Mouse (Mus musculus): ENCODE measurements around the gene Gp1ba. TPM values are rescaled to one million over a fixed set of nuclear protein-coding genes. Genes with fewer than 3 reads are reported as not detected.

The Gp1ba gene
- total RNA-seq, 2 experiments from 2014 or later = 0.85 to 10.4 TPM

DNA sequence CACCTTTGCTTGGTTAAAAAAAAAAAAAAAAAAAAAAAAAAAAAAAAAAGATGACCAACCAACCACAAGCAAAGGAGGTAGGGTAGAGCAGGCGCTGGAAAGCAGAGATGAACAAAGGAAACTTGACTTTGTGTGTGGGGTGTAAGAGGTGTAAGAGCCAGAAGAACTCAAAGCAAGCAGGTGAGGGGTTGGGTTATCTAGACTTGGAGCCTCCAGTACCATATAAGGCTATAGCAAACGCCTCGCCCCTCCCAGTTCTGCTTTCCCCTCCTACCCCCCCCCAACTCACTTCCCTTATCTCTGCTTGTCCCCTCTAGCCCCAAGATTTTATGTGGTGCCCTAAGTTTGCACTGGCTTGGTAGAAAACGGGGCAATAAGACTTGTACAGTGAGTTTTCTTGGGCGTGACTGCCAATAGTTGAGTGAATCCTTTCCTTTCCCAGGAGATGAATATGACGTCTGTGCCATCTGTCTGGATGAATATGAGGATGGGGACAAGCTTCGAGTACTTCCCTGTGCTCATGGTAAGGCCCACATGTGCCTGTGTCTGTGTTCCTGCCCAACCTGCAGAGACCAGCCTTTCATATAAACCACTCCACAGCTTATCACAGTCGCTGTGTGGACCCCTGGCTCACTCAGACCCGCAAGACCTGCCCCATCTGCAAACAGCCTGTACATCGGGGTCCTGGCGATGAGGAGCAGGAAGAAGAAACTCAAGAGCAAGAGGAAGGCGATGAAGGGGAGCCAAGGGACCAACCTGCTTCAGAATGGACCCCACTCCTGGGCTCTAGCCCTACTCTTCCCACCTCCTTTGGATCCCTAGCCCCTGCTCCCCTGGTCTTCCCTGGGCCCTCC is 11.6 kb downstream of the Gp1ba start:
- ATAC-seq (replicated peaks; ENCODE audit: low FRiP score, low TSS enrichment, poor library complexity, severe bottlenecking) = no peak

DNA sequence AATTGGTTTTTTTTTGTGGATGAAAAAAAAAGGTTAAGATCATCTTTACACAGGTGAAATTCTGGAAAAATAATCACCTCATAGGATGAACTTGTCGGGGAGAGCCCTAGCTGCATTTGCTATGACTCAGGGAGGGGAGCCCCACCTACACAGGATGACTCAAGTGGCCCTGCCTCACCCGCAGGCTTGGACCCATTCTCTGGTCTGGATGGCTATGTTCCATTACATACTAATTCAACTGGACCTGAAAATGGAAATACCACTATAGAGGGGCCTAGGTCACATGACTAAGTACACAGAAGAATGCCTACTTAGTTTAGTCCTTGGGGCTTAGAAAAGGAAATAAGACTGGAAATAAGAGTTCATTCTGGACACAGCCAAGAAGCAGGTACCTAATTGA is 12.5 kb downstream of the Gp1ba start:
- ATAC-seq (replicated peaks; ENCODE audit: low FRiP score, low TSS enrichment, poor library complexity, severe bottlenecking) = no peak

DNA sequence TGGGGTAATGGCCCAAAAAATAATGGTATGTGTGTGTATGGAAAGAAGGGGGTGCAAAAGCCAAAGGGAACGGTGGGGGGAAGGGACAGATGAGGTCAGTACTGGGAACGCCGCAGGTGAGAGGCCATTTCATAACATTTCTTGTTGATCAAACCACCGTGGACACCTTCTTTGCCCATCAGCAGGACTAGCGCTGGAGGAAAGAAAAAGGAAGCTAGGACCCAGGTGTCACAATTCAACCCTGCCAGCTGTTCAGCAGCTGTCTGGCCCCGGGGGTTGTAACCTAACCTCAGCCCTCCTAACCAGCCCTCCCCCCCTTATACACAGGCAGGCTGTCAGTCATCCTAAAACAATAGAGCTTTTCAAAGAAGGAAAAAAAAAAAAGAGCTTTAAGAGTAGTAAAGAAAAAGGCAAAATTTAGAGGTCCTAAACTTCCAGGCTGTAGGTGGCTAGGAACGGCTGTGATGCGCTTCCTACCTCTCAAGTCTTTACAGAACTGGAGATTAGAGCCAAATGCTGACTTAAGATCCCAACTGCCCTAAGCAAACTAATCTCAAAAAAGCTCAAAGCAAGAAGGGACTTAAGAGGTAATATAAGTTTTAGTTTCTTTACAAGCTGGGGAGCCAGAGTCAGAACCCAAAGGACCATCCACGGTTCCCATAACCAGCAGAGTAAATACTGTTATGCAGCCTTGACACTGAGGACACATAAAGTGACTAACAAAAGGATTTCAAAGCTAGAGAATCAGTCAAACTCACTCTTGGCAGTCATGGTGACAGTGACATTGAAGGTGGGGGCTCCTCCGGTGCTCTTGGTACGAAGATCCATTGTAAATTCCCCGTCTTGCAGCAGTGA is 13.3 kb downstream of the Gp1ba start:
- ATAC-seq (replicated peaks; ENCODE audit: low FRiP score, low TSS enrichment, poor library complexity, severe bottlenecking) = no peak

DNA sequence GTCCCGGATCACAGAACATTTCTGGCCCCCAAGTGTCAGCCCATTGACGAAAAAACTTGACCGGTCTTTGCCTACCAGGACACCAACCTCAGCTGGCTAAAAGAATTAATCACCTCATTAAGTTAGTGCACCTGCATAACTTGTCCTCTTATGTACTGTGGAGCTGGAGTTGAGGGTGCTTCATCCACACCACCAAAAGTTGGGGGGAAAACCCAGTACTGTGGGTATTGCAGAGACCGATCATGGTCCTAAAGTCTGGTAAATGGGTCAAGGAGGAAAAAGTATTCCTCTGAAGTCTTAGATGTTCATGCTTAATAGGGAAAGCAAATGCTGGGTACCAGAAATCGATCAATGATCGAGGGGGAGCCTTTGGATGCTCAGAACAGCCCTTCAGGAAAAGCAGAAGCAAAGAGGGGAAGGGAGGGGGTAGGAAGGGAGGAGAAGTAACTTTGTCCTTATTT is 14.0 kb downstream of the Gp1ba start:
- ATAC-seq (replicated peaks; ENCODE audit: low FRiP score, low TSS enrichment, poor library complexity, severe bottlenecking) = no peak

DNA sequence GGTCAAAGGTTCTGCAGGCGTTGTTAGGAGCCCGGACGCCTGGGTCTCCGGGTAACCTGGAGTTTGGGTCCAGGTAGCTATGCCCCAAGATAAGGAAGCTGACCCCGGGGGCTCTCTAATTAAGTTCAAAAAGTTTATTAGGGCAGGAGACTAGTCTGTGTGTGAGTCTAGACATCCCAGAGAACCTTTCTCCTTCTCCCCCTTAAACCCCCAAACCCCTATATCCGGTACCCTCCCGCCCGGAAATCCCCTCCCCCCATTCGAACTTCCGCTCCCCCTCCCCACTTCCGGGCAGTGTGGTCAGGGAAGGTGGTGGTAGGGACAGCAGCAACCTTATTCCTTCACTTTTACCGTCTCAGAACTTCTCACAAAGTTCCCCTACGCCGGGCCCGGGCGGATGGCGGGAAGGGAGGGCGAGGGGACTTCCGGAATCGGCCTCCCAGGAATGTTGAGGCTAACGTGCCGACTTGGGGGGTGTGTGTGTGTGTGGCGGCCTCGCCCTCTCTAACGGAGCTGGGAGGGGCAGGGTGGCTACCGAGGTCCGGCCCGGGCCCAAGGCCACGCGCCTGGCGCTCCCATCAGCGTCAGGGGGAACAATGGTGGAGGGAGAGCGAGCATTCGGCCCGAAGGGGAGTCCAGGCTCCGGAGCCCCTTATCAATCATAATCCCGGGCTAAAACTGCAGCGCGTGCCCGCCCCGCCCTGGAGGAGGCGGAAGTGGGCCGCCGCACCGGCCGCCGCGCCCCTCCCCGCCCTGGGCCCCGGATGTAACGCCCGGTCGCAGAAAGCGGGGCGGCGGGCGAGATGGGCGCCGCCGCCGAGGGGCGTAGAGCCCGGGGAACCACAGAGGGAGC is 14.6 kb downstream of the Gp1ba start:
- 0 out of 2 replicates have a peak, but pooled peaks have one; percentile 8 for ATAC-seq (replicated peaks; ENCODE audit: low FRiP score, low TSS enrichment, poor library complexity, severe bottlenecking)

DNA sequence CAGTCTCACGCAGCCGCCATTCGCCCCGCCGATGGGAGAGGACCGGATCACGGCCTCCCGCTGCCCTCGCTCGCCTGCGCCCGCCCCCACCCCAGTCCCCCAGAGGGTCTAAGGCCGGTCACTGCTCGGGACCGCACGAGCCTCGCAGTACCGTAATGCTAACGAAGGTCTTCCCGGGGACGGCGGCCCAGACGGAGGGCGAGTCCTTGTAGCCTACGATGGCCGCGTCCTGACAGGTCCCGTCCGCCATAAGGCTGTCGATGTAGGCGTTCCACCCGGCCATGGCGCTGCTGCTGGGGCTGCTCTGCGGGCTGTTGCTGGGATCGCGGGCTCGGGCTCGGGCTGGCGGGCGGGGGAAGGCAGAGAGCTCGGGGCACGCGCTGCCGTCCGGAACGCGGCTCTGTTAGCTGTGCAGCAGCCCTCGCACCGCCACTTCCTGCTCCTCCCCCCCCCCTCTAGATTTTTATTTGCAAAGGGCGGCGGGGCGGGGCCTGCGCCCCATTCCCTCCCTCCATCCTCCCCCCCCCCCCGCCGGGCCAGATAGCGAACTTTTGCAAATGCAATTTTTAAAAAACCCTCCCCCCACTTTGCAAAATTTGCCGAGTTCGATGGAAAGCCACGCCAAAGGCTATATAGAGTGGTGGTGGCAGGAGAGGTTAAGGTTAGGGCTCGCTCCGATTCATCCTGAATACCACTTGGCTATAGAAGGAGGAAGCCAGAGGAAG is 15.4 kb downstream of the Gp1ba start, which contains the start of gene Pfn1:
TSS of gene Pfn1 (minus strand) at position 447 of the 725 bp plus-strand sequence.
- ATAC-seq (replicated peaks; ENCODE audit: low FRiP score, low TSS enrichment, poor library complexity, severe bottlenecking) = peak; percentile 47

DNA sequence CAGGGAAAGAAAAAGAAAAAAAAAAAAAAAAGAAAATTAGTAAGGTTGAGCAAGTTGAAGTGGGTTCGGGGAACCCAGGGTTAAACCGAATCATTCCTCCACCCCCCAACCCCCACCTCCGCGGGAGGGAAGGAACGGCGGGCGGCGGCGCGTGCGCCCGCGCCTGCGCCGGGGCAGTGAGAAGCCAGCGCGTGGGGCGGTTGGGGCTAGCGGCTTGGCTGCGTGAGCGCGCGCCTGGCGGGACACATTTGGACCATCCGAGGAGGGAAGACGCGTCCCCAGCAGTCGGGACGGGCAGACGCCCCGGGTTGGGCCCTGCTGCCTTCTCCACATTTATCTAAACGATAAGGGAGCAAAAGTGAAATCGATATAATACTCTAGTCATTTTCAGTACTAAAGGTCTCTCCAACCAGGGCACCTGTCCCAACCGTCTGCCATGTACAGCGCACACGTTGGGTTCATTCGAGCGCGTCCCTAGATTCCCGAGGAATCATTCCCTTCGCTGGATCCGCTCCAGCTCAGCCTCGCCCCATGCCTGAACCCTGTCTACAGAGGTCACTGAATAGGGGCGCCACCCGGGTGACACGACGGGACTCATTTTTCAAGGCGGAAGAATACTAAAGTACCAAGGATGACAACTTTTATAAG is 16.1 kb downstream of the Gp1ba start:
- peak; percentile 33 for ATAC-seq (replicated peaks; ENCODE audit: low FRiP score, low TSS enrichment, poor library complexity, severe bottlenecking)

DNA sequence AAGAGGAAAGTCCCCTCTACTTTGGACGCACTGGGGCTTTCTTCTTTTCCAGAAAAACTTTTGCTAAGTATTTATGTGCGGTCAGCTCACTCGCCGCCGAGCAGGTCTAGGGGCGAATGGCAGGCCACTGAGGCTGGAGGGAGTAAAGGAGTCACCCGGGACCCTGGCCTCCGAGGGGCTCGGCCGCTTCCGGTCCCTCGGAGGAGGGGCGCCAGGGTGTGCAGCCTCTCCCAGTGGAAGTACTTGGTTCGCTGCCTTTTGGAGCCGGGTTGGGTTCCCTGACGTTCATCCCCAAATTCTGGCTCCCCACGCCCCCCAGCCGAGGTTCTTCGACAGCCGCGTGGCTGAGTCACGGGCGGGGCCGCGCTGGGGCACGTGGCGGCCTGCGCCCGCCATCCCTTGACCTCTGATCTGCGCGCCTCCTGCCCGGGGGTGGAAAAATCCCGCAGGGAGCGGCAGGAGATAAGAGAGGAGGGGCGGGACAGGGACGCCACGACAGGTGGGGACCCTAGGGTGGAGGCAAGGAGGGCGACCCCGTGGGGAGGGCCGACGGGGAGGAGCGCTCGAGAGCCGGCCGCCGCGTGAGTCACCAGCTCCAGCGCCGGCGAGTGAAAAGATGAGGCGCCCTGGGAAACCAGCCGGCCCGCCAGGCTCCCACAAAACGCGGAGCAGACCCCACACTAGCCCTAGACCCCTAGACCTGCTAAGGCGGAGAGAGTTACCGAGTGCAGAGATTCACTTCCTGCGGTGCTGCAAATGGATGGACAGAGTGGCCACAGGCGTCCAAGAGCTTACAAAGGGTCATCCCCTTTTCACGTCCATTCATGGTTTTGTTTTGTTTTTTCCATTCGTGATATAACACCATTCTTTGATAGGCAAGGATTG is 16.9 kb downstream of the Gp1ba start:
- ATAC-seq (replicated peaks; ENCODE audit: low FRiP score, low TSS enrichment, poor library complexity, severe bottlenecking) = no peak

DNA sequence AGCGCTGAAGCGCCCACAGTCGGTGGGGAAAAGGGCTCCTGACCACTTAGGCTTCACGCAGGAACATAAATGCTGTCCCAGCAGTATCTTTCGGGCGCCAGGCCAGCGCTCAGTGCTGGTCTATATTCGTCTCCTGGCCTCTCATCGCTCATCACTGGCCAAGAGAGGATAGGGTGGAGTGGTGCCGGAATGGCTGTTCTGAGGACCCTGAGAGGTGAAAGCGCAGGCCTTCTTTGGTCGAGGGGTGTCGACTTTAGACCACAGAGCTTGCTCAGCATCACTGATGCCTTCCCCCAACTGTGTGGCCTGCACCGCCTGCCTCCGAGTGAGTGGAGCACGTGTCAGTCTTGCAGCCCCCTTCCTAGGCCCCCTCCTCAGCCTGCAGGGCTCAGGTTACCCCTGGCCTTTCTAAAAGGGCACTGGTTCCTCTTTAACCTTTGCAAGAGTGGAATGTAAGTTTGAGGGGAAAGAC is 17.6 kb downstream of the Gp1ba start:
- ATAC-seq (replicated peaks; ENCODE audit: low FRiP score, low TSS enrichment, poor library complexity, severe bottlenecking) = no peak

DNA sequence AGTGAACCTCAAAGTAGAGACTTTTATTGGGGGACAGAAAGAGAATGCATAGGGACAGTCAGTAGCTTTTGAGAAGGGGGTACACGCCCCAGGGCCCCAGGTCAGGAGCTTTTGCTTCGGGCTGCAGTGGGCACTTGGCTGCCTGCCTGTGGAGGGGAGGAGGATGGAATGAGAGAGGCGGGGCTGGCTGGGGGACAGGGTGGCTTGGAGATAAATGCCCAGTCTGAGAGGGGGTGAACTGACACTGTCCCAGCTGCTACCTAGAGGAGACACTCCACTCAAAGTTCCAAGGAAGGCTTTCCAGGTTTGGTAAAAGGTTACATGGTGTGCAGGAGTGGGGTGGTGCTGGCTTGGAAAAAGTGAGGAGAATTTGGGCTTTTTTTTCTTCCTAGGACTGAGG is 18.0 kb downstream of the Gp1ba start, which contains the start of gene Eno3:
TSS of gene Eno3 (plus strand) at position 239 of the 400 bp plus-strand sequence.
- no peak for ATAC-seq (replicated peaks; ENCODE audit: low FRiP score, low TSS enrichment, poor library complexity, severe bottlenecking)

DNA sequence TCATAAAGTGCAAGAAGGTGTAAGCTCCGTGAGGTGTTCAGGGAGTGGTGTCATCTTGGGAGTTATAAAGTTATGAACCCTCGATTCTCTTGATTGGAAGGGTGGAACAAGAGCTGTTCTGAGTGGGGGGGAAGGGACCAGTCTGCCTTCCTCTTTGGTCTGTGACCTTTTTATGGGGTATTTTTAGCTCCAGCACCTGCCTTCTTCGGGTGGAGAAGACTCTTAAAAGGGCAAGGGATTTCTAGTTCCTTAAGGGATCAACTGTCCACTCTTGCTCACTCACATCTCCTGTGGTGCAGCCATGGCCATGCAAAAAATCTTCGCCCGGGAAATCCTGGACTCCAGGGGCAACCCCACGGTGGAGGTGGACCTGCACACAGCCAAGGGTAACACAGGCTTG is 18.7 kb downstream of the Gp1ba start:
- ATAC-seq (replicated peaks; ENCODE audit: low FRiP score, low TSS enrichment, poor library complexity, severe bottlenecking) = no peak

DNA sequence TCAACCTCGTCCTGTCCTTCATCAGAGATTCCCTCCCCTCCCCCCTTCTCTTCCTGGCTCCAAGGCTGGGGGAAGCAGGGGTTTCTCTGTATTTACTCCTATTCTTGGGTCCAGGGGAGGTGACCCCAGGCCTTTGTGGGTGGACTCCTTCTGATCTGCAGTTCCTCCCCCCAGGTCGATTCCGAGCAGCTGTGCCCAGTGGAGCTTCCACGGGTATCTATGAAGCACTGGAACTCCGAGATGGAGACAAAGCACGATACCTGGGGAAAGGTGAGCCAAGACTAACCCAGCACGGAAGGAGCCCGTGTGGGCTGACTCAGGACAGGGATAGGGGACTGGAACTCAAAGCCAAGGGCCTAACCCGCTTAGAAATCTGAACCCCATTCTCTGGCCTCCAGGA is 19.1 kb downstream of the Gp1ba start:
- no peak for ATAC-seq (replicated peaks; ENCODE audit: low FRiP score, low TSS enrichment, poor library complexity, severe bottlenecking)

DNA sequence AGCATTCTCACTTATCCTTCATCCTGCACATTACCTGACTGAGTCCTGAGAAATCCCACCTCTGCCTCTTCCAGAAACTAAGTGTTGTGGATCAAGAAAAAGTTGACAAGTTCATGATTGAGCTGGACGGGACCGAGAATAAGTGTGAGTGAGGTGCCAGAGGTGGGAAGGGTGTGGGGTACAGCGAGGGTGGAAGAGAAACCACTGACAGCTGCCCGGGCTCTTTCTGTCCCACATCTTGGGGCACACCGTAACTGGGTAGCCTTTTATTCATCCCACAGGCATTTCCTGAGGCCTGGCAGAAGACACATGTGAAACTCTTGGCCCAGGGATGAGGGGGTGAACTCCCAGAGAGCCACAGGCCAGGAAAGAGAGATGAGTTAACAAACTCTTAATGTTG is 19.6 kb downstream of the Gp1ba start:
- ATAC-seq (replicated peaks; ENCODE audit: low FRiP score, low TSS enrichment, poor library complexity, severe bottlenecking) = no peak

DNA sequence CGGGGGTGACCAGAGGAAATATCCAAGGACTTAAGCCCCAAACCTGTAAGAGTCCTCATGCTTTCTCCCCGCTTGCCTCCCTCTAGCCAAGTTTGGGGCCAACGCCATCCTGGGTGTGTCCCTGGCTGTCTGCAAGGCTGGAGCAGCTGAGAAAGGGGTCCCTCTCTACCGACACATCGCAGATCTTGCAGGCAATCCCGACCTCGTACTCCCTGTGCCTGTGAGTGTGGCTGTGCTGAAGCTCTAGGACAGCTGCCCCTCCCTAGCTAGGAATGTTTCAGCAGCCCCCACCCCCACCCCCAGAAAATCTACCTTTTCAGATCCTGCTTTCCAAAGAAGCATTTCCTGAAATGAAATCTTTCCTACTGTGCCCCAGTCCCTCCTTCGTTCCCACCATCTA is 20.0 kb downstream of the Gp1ba start:
- ATAC-seq (replicated peaks; ENCODE audit: low FRiP score, low TSS enrichment, poor library complexity, severe bottlenecking) = no peak

DNA sequence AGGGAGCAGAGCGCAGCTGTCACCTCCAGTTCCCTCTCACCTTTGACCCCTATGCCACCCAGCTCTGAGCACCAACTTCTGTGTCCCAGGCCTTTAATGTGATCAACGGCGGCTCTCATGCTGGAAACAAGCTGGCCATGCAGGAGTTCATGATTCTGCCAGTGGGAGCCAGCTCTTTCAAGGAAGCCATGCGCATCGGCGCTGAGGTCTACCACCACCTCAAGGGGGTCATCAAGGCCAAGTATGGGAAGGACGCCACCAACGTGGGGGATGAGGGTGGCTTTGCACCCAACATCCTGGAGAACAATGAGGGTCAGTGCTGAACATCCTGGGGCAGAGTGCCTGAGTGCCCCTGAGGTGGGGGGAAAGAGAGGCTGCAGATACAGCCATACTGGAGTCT is 21.6 kb downstream of the Gp1ba start:
- no peak for ATAC-seq (replicated peaks; ENCODE audit: low FRiP score, low TSS enrichment, poor library complexity, severe bottlenecking)

DNA sequence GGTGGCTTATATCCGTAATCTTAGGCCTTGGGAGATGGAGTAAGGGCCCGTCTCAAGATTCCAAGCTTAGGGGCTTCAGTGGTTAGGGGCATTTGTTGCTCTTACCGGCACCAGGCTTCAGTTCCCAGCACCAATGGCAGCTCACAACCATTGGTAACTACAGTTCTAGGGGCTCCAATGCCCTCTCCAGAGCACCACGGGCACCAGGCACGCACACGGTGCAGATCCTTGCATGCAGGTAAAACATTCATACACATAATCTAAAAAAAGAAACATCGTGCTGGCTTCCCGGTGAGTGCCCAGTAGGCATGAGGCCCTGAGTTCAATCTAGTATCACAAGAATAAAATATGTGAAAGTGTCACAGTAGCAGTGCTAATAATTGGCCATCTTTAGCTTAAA is 24.2 kb downstream of the Gp1ba start:
- no peak for ATAC-seq (replicated peaks; ENCODE audit: low FRiP score, low TSS enrichment, poor library complexity, severe bottlenecking)

DNA sequence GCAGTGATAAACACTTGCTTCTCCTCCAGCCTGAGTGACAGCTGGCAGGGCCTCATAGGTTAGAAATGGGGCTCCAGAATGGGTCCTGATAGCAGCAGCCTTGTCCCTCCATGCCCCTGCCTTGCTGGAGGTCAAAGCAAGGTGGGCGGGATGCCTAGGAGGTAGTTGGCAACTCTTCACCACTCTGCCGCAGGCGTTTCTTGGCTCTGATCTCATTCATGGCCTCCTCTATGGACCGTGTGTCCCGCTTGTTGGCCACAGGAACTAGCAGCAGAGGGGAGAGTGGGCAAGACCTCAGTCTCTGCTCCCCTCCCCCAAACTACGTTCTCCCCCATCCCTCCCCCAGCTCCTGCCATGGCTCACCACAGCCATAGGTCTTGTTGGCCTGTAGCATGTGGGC is 25.0 kb downstream of the Gp1ba start:
- ATAC-seq (replicated peaks; ENCODE audit: low FRiP score, low TSS enrichment, poor library complexity, severe bottlenecking) = no peak

Measured in megakaryocyte-erythroid progenitor cell, adult 5-6 weeks (primary cell).